Mouse (Mus musculus): Measurements from ENCODE around the gene Hils1.

Hils1 gene

GRCm38 (mm10) chr11:94967419-94967818, at the start of gene Hils1:
Hils1 (plus strand) TSS chr11:94967593.
- DNase-seq (ENCODE audit: low read depth, low spot score), result no peak

- DNase-seq (ENCODE audit: low read depth, low spot score), result no peak
Observed at GRCm38 (mm10) chr11:94917717-94918116, 49.7 kb upstream of the Hils1 start.

GRCm38 (mm10) chr11:94920996-94921401, 46.4 kb upstream of the Hils1 start:
- DNase-seq (ENCODE audit: low read depth, low spot score), result no peak

DNA sequence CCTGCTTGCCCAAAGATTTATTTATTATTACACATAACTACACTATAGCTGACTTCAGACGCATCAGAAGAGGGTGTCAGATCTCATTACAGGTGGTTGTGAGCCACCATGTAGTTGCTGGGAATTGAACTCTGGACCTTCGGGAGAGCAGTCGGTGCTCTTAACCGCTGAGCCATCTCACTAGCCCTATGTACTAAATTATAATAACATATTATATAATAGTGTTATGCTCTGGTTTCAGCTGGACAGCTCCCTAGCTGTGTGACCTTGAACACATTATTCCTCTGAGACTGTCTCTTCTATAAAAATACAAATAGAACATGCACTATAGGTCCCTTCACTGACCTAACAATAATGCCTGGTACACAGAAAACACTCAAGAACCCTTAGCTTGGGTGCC, 42.4 kb upstream of the Hils1 start:
- no peak for DNase-seq (ENCODE audit: low read depth, low spot score)

DNA sequence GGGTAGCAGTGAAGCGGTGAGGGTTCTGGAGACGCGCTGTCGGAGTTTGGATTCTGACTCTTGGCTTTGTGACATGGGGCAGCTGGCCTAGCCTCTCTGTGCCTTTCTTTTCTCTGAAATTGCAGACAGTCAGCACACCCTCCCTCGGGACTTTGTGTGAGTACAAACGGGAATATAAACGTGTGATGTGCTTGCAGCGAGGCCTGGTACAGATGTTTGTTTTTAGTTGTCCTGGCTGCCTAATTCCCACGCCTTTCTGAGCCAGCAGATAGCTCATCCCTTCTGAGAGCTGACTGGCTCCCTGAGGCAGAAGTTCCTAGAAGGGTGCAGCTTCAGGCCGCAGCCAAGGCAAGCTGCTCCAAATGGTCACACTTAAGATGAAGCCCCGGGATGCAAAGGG, 41.0 kb upstream of the Hils1 start:
- DNase-seq (ENCODE audit: low read depth, low spot score), result no peak

DNA sequence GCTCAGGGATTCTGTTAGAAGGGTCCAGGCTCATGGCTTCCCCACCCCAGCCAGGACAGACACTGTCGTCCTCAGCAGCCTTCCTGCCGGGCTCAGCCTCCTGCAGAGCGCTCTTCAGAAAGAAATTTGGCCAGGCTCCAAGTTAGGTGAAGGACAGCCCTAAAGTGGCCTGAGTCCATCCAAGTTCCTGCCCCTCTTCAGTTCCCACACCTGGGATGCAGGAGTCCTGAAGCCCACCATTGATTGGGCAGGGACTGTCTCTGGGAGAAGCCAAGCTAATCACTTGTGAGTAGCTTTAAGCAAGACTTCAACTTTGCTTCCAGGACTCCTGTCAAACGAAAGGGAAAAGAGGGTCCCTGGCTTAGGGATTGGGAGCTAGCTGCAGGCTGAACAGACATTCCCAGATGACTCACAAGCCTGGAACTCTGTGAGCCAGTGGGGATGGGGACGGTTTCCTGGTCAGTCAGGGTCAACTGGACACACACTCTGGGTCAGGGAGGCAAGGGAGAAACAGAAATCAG, 39.6 kb upstream of the Hils1 start:
- no peak for DNase-seq (ENCODE audit: low read depth, low spot score)

DNA sequence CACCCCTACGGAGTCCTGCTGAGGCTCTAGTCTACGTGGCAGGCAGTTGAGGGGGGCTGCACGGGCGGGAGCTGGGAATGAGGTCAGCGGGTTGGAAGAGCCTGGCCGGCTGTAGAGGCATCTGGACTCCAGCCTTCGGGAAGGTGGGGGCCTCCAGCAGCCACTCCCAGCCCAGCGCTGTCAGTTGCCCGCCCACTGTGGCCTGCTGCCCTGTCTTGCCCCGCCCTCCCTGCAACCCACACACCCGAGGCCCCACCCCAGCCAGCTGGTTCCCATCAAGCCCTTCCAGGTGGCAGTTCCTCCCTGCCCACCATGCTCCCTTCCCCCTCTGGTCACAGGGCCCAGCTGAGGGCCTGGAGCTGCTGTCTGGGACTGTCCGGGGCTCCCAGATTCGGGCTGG, 38.6 kb upstream of the Hils1 start:
- no peak for DNase-seq (ENCODE audit: low read depth, low spot score)

- DNase-seq (ENCODE audit: low read depth, low spot score), result no peak
Observed at GRCm38 (mm10) chr11:94929599-94929998, 37.8 kb upstream of the Hils1 start.

- DNase-seq (ENCODE audit: low read depth, low spot score), result no peak
Observed at GRCm38 (mm10) chr11:94930151-94930550, 37.2 kb upstream of the Hils1 start.

DNA sequence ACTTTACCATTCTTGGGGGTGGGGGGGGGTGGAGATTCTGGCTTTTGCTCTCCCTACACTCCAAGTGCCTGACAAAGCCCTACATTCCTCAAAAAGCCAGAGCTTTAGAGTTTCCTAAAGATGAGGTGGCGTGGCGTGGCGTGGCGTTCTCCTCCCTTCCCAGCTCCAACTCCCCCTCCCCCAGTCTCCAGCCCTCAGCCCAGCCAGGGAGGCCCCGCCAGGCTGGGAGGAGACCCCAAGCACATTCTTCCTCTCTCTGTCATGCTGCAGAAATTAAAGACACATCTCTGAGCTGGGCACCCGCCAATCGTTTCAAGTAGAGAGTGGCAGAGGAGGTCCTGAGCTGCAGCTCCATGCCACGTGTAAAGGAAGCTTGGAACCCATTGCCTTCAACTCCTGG, 33.8 kb upstream of the Hils1 start:
- DNase-seq (ENCODE audit: low read depth, low spot score), result no peak

GRCm38 (mm10) chr11:94934526-94934925, 32.9 kb upstream of the Hils1 start:
- no peak for DNase-seq (ENCODE audit: low read depth, low spot score)

GRCm38 (mm10) chr11:94936045-94936444, 31.3 kb upstream of the Hils1 start, which contains the start of gene Col1a1:
Col1a1 (plus strand) TSS chr11:94936224.
- DNase-seq (ENCODE audit: low read depth, low spot score), result no peak

- DNase-seq (ENCODE audit: low read depth, low spot score), result peak; percentile 90
Observed at GRCm38 (mm10) chr11:94936851-94937295, 30.5 kb upstream of the Hils1 start.

DNA sequence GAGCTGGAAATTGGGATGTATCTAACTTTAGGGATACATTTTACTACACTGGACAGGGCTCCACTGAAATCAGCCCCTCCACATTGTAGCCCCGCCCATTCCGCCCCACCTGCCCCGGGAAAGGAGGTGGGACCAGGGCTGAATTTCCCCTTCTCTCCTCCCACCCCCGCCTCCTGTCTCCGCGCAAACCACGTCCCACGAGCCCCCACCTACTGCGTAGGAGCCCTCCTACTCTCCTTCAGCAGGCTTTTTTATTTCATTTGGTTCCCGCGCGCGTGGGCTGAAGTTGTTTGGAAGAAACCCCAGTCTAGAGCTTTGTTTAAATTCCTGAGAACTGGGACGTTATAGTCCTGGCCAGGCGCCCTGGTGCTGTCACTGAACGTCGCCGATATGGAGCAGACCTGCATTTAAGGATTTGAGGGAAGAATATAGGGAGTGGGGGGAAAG, 30.0 kb upstream of the Hils1 start:
- no peak for DNase-seq (ENCODE audit: low read depth, low spot score)

DNA sequence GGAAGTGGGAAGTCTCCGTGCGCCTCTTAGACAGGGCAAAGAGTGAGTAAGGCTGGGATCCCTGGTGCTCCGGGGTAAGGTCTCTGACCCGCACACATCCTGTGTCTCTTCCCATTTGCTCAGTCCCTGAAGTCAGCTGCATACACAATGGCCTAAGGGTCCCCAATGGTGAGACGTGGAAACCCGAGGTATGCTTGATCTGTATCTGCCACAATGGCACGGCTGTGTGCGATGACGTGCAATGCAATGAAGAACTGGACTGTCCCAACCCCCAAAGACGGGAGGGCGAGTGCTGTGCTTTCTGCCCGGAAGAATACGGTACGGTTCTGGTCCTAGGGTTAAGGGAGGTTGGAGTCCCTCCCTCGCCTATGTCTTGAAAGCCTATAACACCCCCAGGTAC, 29.6 kb upstream of the Hils1 start:
- DNase-seq (ENCODE audit: low read depth, low spot score), result peak; percentile 36

DNA sequence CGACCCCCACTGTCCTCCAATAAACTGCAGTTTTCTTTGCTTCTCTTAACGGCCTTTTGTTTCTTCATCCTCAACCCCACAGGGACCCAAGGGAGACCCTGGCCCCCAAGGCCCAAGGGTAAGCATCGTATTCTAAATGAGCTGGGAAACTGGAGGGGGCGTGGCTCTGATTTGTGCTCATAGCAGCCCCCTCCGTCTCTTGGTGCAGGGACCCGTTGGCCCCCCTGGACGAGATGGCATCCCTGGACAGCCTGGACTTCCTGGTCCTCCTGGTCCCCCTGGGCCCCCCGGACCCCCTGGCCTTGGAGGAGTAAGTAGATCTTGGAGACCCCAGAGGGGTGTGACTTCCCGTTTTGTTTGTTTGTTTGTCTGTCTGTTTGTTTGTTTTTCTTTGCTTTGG, 29.1 kb upstream of the Hils1 start:
- DNase-seq (ENCODE audit: low read depth, low spot score), result no peak

- peak; percentile 80 for DNase-seq (ENCODE audit: low read depth, low spot score)
Observed at GRCm38 (mm10) chr11:94939280-94939679, 28.1 kb upstream of the Hils1 start.

- no peak for DNase-seq (ENCODE audit: low read depth, low spot score)
Observed at GRCm38 (mm10) chr11:94941121-94941520, 26.3 kb upstream of the Hils1 start.

DNA sequence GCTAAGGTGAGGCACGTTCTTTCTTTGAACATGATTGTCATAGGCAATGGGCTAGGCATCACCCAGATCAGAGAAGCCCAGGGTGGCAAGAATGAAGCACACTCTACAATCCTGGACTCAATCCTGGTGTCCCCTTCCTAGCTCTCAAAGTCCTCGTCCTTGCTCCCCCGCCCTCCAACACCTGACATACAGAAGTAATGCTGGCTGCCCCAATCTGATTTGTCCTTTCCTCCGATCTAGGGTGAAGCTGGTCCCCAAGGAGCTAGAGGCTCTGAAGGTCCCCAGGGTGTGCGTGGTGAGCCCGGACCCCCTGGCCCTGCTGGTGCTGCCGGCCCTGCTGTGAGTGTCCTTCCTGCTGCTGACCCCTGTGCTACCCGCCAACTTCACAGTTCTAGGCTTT, 25.6 kb upstream of the Hils1 start:
- no peak for DNase-seq (ENCODE audit: low read depth, low spot score)

DNA sequence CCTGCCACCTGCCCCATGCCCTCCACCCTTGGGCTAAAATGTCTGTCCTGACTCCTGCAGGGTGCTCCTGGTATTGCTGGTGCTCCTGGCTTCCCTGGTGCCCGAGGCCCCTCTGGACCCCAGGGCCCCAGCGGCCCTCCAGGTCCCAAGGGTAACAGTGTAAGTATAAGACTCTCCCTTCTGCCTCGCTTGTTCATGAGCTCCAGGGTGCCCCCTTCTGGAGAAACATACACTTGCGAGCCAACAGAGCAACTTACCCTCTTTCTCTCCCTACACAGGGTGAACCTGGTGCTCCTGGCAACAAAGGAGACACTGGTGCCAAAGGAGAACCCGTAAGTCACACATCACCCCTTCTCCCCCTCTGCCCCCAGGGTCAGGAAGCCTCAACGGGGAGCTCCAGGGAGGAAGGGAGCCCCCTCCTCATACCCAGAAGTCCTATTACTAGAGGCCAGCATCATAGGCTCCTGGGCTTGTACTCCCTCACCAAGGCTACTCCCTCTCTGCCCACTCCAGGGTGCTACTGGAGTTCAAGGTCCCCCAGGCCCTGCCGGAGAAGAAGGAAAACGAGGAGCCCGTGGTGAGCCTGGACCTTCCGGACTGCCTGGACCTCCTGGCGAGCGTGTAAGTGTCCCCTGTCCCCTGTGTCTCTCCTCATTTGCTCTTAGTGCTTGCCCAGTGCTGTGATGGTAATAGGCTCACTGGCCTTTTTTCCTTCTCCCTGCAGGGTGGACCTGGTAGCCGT, 24.9 kb upstream of the Hils1 start:
- peak; percentile 76 for DNase-seq (ENCODE audit: low read depth, low spot score)

DNA sequence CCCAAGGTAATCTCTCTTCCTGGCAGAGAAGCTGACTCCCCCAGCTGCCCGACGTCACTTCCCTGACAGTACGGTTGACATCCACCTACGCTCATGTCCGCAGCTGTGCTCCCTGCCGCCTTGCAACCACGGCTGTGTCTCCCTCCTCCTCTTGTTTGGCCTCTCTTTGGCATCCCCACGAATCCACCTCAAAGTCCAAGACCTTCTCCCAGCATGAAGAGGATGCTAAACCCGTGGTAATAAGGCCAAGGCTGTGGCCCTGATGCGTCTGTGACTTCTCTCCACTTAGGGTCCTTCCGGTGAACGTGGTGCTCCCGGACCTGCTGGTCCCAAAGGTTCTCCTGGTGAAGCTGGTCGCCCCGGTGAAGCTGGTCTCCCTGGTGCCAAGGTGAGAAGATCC, 24.3 kb upstream of the Hils1 start:
- peak; percentile 40 for DNase-seq (ENCODE audit: low read depth, low spot score)

GRCm38 (mm10) chr11:94944295-94944694, 23.1 kb upstream of the Hils1 start:
- DNase-seq (ENCODE audit: low read depth, low spot score), result no peak

- DNase-seq (ENCODE audit: low read depth, low spot score), result no peak
Observed at GRCm38 (mm10) chr11:94945236-94945635, 22.2 kb upstream of the Hils1 start.
